Mouse (Mus musculus): Measurements from ENCODE around the gene Fmnl1. TPM values are rescaled to one million over a fixed set of nuclear protein-coding genes. Genes with fewer than 3 reads are reported as not detected.

Fmnl1 gene
- polyA plus RNA-seq, 1 experiment: 3.7 TPM

- no peak overlapping the region for H3K4me3 ChIP-seq (ENCODE audit: insufficient read depth, poor library complexity, severe bottlenecking)
- no peaks in the 10 kb centered on the region for H3K79me3 ChIP-seq (ENCODE audit: low read depth)
- no peak overlapping the region for H3ac ChIP-seq (ENCODE audit: control insufficient read depth, insufficient read length, low read depth)
- TF ChIP-seq USF1 (IDR thresholded peaks at IDR 0.05; ENCODE audit: low read depth): no peak
- no peak for TF ChIP-seq MAX (IDR thresholded peaks at IDR 0.05)
- TF ChIP-seq CEBPB (IDR thresholded peaks at IDR 0.05; ENCODE audit: low read depth): no peak
- no peak for TF ChIP-seq CTCF (IDR thresholded peaks at IDR 0.05; ENCODE audit: control insufficient read depth, insufficient read depth, insufficient read length)
- no peak for TF ChIP-seq FOSL1 (IDR thresholded peaks at IDR 0.05; ENCODE audit: insufficient read depth, low read length, poor library complexity, severe bottlenecking)
- TF ChIP-seq MYOD1 (IDR thresholded peaks at IDR 0.05; ENCODE audit: control insufficient read depth, insufficient read length, low read depth): no peak
- no peak for TF ChIP-seq MYOG (IDR thresholded peaks at IDR 0.05; ENCODE audit: control insufficient read depth, extremely low read depth, insufficient read length)
- no peaks in the 10 kb centered on the region for H3K27me3 ChIP-seq (ENCODE audit: control insufficient read depth, insufficient read depth, insufficient read length)
- peaks cover 8% of the 10 kb centered on the region for H3K79me2 ChIP-seq (ENCODE audit: control insufficient read depth, insufficient read depth)
- H3K36me3 ChIP-seq (ENCODE audit: control insufficient read depth, insufficient read depth): no peaks in the 10 kb centered on the region
Measured at GRCm38 (mm10) chr11:103181349-103181748, 10.4 kb downstream of the Fmnl1 start.

GRCm38 (mm10) chr11:103181911-103182310 is 11.0 kb downstream of the Fmnl1 start:
- Histone ChIP-seq H3K36me3 (ENCODE audit: control insufficient read depth, insufficient read depth) (no peaks in the 10 kb centered on the region), H3K4me3 (ENCODE audit: insufficient read depth, poor library complexity, severe bottlenecking) (no peak overlapping the region), H3K79me2 (ENCODE audit: control insufficient read depth, insufficient read depth) (peaks cover 8% of the 10 kb centered on the region), H3K79me3 (ENCODE audit: low read depth) (no peaks in the 10 kb centered on the region), H3K27me3 (ENCODE audit: control insufficient read depth, insufficient read depth, insufficient read length) (no peaks in the 10 kb centered on the region), H3ac (ENCODE audit: control insufficient read depth, insufficient read length, low read depth) (no peak overlapping the region)
- no peak for TF ChIP-seq MYOG (IDR thresholded peaks at IDR 0.05; ENCODE audit: control insufficient read depth, extremely low read depth, insufficient read length)

- Histone ChIP-seq H3K79me2 (ENCODE audit: control insufficient read depth, insufficient read depth) (no peaks in the 10 kb centered on the region), H3ac (ENCODE audit: control insufficient read depth, insufficient read length, low read depth) (no peak overlapping the region), H3K79me3 (ENCODE audit: low read depth) (no peaks in the 10 kb centered on the region), H3K4me3 (ENCODE audit: insufficient read depth, poor library complexity, severe bottlenecking) (no peak overlapping the region), H3K27me3 (ENCODE audit: control insufficient read depth, insufficient read depth, insufficient read length) (no peaks in the 10 kb centered on the region), H3K36me3 (ENCODE audit: control insufficient read depth, insufficient read depth) (no peaks in the 10 kb centered on the region)
- TF ChIP-seq MYOD1 (IDR thresholded peaks at IDR 0.05; ENCODE audit: control insufficient read depth, insufficient read length, low read depth): no peak
- TF ChIP-seq FOSL1 (IDR thresholded peaks at IDR 0.05; ENCODE audit: insufficient read depth, low read length, poor library complexity, severe bottlenecking): no peak
- no peak for TF ChIP-seq MAX (IDR thresholded peaks at IDR 0.05)
- TF ChIP-seq USF1 (IDR thresholded peaks at IDR 0.05; ENCODE audit: low read depth): no peak
- TF ChIP-seq CEBPB (IDR thresholded peaks at IDR 0.05; ENCODE audit: low read depth): no peak
- TF ChIP-seq MYOG (IDR thresholded peaks at IDR 0.05; ENCODE audit: control insufficient read depth, extremely low read depth, insufficient read length): no peak
- no peak for TF ChIP-seq CTCF (IDR thresholded peaks at IDR 0.05; ENCODE audit: control insufficient read depth, insufficient read depth, insufficient read length)
Measured at GRCm38 (mm10) chr11:103184891-103185290, 14.0 kb downstream of the Fmnl1 start.

- Histone ChIP-seq H3ac (ENCODE audit: control insufficient read depth, insufficient read length, low read depth) (no peak overlapping the region), H3K36me3 (ENCODE audit: control insufficient read depth, insufficient read depth) (no peaks in the 10 kb centered on the region), H3K79me3 (ENCODE audit: low read depth) (no peaks in the 10 kb centered on the region), H3K4me3 (ENCODE audit: insufficient read depth, poor library complexity, severe bottlenecking) (no peak overlapping the region), H3K27me3 (ENCODE audit: control insufficient read depth, insufficient read depth, insufficient read length) (no peaks in the 10 kb centered on the region), H3K79me2 (ENCODE audit: control insufficient read depth, insufficient read depth) (no peaks in the 10 kb centered on the region)
- TF ChIP-seq CEBPB (IDR thresholded peaks at IDR 0.05; ENCODE audit: low read depth) (no peak), MYOD1 (IDR thresholded peaks at IDR 0.05; ENCODE audit: control insufficient read depth, insufficient read length, low read depth) (no peak), CTCF (IDR thresholded peaks at IDR 0.05; ENCODE audit: control insufficient read depth, insufficient read depth, insufficient read length) (no peak), MYOG (IDR thresholded peaks at IDR 0.05; ENCODE audit: control insufficient read depth, extremely low read depth, insufficient read length) (no peak), USF1 (IDR thresholded peaks at IDR 0.05; ENCODE audit: low read depth) (no peak)
Measured at GRCm38 (mm10) chr11:103192230-103192955, 21.5 kb downstream of the Fmnl1 start.

- Histone ChIP-seq H3K4me3 (ENCODE audit: insufficient read depth, poor library complexity, severe bottlenecking) (no peak overlapping the region), H3K79me3 (ENCODE audit: low read depth) (no peaks in the 10 kb centered on the region), H3K36me3 (ENCODE audit: control insufficient read depth, insufficient read depth) (no peaks in the 10 kb centered on the region), H3K79me2 (ENCODE audit: control insufficient read depth, insufficient read depth) (no peaks in the 10 kb centered on the region), H3K27me3 (ENCODE audit: control insufficient read depth, insufficient read depth, insufficient read length) (no peaks in the 10 kb centered on the region), H3ac (ENCODE audit: control insufficient read depth, insufficient read length, low read depth) (no peak overlapping the region)
- TF ChIP-seq CTCF (IDR thresholded peaks at IDR 0.05; ENCODE audit: control insufficient read depth, insufficient read depth, insufficient read length) (no peak), CEBPB (IDR thresholded peaks at IDR 0.05; ENCODE audit: low read depth) (no peak), USF1 (IDR thresholded peaks at IDR 0.05; ENCODE audit: low read depth) (no peak), MYOD1 (IDR thresholded peaks at IDR 0.05; ENCODE audit: control insufficient read depth, insufficient read length, low read depth) (no peak), MYOG (IDR thresholded peaks at IDR 0.05; ENCODE audit: control insufficient read depth, extremely low read depth, insufficient read length) (no peak), MAX (IDR thresholded peaks at IDR 0.05) (no peak), FOSL1 (IDR thresholded peaks at IDR 0.05; ENCODE audit: insufficient read depth, low read length, poor library complexity, severe bottlenecking) (no peak)
Measured at GRCm38 (mm10) chr11:103192956-103193824, 22.3 kb downstream of the Fmnl1 start.

All from C2C12 (cell line).